Mouse (Mus musculus) forebrain, embryonic 13.5 days (tissue): ENCODE measurements around the gene Cnbd2. TPM values are rescaled to one million over a fixed set of nuclear protein-coding genes. Genes with fewer than 3 reads are reported as not detected.

Source experiments
- ATAC-seq: fragments of 200-750 bp; cut with Nextera tagmentation; 2 replicates; pipeline ENCODE4 v1.8.0; 2017
- H3K27ac ChIP-seq: fragments of 300-500 bp; sonication (generic); 2 replicates; pipeline ENCODE4 v1.5.1; 2015; ENCODE audit warnings: inconsistent platforms, mild to moderate bottlenecking, moderate library complexity
- H3K27me3 ChIP-seq: fragments of 300-500 bp; sonication (generic); 2 replicates; pipeline ENCODE4 v1.6.1; 2015; ENCODE audit warnings: mild to moderate bottlenecking, inconsistent platforms
- H3K36me3 ChIP-seq: fragments of 300-500 bp; sonication (generic); 2 replicates; pipeline ENCODE4 v1.6.1; 2015; ENCODE audit warnings: mild to moderate bottlenecking, inconsistent platforms; ENCODE audit not compliant: poor library complexity, severe bottlenecking
- H3K4me1 ChIP-seq: fragments of 300-500 bp; sonication (generic); 2 replicates; pipeline ENCODE4 v1.6.1; 2015; ENCODE audit warnings: inconsistent platforms
- H3K4me2 ChIP-seq: fragments of 300-500 bp; sonication (generic); 2 replicates; pipeline ENCODE4 v1.6.1; 2015; ENCODE audit warnings: inconsistent platforms, mild to moderate bottlenecking, moderate library complexity
- H3K4me3 ChIP-seq: fragments of 300-500 bp; sonication (generic); 2 replicates; pipeline ENCODE4 v1.5.1; 2015; ENCODE audit warnings: mild to moderate bottlenecking, inconsistent platforms
- H3K9ac ChIP-seq: fragments of 300-500 bp; sonication (generic); 2 replicates; pipeline ENCODE4 v1.6.1; 2015; ENCODE audit warnings: mild to moderate bottlenecking, inconsistent platforms
- H3K9me3 ChIP-seq: fragments of 300-500 bp; sonication (generic); replicated peaks from 2 replicates; pipeline ENCODE4 v1.6.1; 2016; ENCODE audit warnings: inconsistent platforms
- WGBS: fragments of 180-500 bp; shearing (Covaris S2); methylation state at CpG from one replicate; pipeline ENCODE4 v1.1.7; 2015; 5-methylcytosine and 5-hydroxymethylcytosine counted together
- polyA plus RNA-seq: library from polyadenylated mRNA; unstranded; fragments of >200 nt; fragmentation: Nextera tagmentation; extraction: Ambion mirVana; gene quantifications from 2 replicates; pipeline ENCODE4 v1.2.1, GENCODE M21; 2015

Gene Cnbd2
- polyA plus RNA-seq, 1 experiment from 2014 or later = 5.7 TPM

DNA sequence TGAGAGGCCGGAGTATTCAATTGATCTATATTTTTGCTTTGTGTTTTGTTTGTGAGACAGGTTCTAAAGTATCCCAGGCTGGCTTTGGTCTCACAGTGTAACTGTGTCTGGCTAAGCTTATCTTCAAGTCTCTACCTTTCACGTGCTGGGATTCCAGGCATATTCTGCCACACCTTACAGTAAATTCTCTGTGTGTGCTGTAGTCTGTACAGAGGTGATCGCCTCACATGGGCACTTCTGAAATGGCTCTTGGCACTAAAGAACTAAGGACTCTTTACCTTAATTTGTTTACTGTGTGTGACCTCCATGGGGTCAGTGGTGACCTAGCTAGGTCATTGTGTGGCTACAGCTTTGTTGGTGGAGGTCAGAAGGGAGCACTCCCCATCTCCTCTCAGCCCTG lies 15.9 kb upstream of the Cnbd2 start:
- H3K9ac ChIP-seq = no peak overlapping the region
- H3K9me3 ChIP-seq = no peaks in the 10 kb centered on the region
- H3K27me3 ChIP-seq = no peaks in the 10 kb centered on the region
- 90% methylated on average over 3 of the region's 3 CpGs for WGBS
- ATAC-seq = no peak
- peaks cover 85% of the 10 kb centered on the region for H3K36me3 ChIP-seq
- no peak overlapping the region for H3K4me3 ChIP-seq
- no peak overlapping the region for H3K27ac ChIP-seq
- no peak overlapping the region for H3K4me2 ChIP-seq
- no peaks in the 10 kb centered on the region for H3K4me1 ChIP-seq

DNA sequence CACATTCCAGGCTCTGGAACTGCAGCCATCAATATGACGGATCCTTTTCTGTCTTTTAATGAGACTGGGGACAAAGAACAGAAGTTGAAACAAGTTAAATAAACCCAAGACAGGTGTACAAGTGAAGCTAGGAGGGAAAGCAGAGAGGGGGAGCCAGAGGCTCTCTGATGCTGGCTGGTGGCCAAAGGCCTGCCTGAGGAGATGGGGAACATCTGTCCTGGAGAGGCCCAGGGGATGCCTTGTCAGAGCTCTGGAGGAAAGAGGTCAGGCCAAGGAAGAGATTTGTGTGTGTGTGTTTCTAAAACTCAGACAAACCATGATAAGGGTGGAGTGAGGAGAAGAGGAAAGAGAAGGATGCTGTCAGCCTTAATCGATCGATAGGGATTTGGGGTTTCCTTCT lies 14.4 kb upstream of the Cnbd2 start:
- no peak overlapping the region for H3K27ac ChIP-seq
- ATAC-seq = no peak
- no peaks in the 10 kb centered on the region for H3K9me3 ChIP-seq
- H3K4me2 ChIP-seq = no peak overlapping the region
- peaks cover 89% of the 10 kb centered on the region for H3K36me3 ChIP-seq
- WGBS = 91% methylated on average over 3 of the region's 3 CpGs
- no peaks in the 10 kb centered on the region for H3K27me3 ChIP-seq
- no peaks in the 10 kb centered on the region for H3K4me1 ChIP-seq
- no peak overlapping the region for H3K4me3 ChIP-seq
- H3K9ac ChIP-seq = no peak overlapping the region

DNA sequence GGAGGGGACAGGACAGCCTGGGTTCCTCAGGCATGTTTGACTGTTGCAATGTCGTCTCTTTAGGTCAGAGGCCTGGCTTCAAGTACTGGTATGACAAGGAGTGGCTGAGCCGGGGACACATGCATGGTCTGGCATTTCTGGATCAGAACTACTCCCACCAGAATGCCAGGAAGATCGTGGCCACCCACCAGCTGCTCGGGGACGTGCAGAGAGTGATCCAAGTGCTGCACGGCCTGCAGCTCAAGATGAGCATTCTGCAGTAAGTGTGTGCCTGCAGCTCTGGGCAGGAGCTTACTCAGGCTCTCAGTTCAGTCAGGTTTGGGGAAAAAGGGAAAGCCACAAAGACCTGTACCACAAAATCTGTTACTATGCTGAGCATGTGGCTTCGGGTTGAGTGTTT lies 13.6 kb upstream of the Cnbd2 start:
- no peaks in the 10 kb centered on the region for H3K27me3 ChIP-seq
- H3K4me1 ChIP-seq = no peaks in the 10 kb centered on the region
- H3K36me3 ChIP-seq = peaks cover 87% of the 10 kb centered on the region
- H3K4me3 ChIP-seq = no peak overlapping the region
- ATAC-seq = no peak
- no peaks in the 10 kb centered on the region for H3K9me3 ChIP-seq
- WGBS = 87% methylated on average over 7 of the region's 7 CpGs
- no peak overlapping the region for H3K9ac ChIP-seq
- H3K27ac ChIP-seq = no peak overlapping the region
- no peak overlapping the region for H3K4me2 ChIP-seq

DNA sequence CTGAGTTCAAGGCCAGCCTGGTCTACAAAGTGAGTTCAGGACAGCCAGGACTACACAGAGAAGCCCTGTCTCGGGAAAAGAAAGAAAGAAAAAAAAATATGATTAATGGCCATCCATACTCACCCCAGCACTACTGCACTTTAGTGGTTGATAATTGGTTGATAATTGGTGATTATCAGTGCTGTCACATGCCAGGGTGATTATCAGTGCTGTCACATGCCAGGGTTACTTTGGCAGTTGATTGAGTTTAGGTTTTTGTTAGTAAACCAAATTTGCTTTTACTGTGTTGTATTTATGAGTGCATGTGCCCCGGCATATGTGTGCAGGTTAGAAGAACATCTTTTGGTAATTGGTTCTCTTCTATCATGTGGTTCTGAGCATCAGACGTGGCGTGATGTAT lies 10.0 kb upstream of the Cnbd2 start:
- H3K4me2 ChIP-seq = no peak overlapping the region
- WGBS = 86% methylated on average over 4 of the region's 4 CpGs
- H3K4me3 ChIP-seq = no peak overlapping the region
- ATAC-seq = no peak
- H3K27ac ChIP-seq = no peak overlapping the region
- H3K9me3 ChIP-seq = no peaks in the 10 kb centered on the region
- H3K9ac ChIP-seq = no peak overlapping the region
- H3K36me3 ChIP-seq = peaks cover 74% of the 10 kb centered on the region
- no peaks in the 10 kb centered on the region for H3K4me1 ChIP-seq
- H3K27me3 ChIP-seq = no peaks in the 10 kb centered on the region

DNA sequence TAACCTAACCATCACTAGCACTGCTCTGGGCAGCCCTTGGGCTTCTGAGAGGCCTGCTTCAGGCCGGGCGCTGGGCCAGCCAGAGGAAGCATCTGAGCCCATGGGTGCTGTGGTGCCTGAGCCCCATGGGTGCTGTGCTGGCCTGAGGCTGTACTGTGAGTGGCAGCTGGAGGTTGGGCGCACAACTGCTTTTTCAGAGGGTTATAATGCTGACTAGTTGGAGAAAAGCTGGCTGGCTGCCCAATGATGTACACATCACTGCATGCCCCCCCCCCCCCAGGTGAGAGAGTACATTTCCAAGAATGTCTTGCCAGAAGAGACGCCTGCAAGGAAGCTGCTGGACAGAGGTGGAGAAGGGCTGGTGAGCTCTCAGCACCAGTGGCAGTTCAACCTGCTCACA lies 7.7 kb upstream of the Cnbd2 start:
- no peaks in the 10 kb centered on the region for H3K9me3 ChIP-seq
- H3K36me3 ChIP-seq = peaks cover 66% of the 10 kb centered on the region
- H3K27ac ChIP-seq = no peak overlapping the region
- no peak overlapping the region; the same call in 1 of the 2 replicates for H3K9ac ChIP-seq
- no peaks in the 10 kb centered on the region for H3K27me3 ChIP-seq
- ATAC-seq = no peak
- 95% methylated on average over 4 of the region's 4 CpGs for WGBS
- H3K4me1 ChIP-seq = no peaks in the 10 kb centered on the region
- no peak overlapping the region for H3K4me2 ChIP-seq
- no peak overlapping the region for H3K4me3 ChIP-seq

DNA sequence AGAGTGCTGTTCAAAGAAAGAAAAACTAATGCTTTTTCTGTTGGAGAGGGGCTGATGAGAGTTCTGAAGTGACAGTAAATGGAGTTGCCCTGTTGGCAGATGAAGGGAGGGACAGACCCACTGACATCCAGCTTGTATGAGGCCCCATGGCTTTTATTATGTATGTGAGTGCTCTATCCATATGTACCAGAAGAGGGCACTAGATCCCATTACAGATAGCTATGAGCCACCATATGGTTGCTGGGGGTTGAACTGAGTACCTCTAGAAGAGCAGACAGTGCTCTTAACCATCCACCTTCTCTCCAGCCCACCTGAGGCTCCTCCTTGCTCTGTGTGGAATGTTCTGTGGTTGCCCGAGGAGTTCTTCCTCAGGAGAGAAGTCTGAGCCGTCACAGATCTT lies 6.3 kb upstream of the Cnbd2 start:
- H3K27ac ChIP-seq = no peak overlapping the region
- H3K9me3 ChIP-seq = no peaks in the 10 kb centered on the region
- H3K4me2 ChIP-seq = no peak overlapping the region
- H3K27me3 ChIP-seq = no peaks in the 10 kb centered on the region
- WGBS = 79% methylated on average over 2 of the region's 2 CpGs
- no peak overlapping the region for H3K9ac ChIP-seq
- peak; percentile 45; the same call in 1 of the 2 replicates for ATAC-seq
- H3K4me3 ChIP-seq = no peak overlapping the region
- H3K36me3 ChIP-seq = peaks cover 56% of the 10 kb centered on the region
- no peaks in the 10 kb centered on the region for H3K4me1 ChIP-seq

DNA sequence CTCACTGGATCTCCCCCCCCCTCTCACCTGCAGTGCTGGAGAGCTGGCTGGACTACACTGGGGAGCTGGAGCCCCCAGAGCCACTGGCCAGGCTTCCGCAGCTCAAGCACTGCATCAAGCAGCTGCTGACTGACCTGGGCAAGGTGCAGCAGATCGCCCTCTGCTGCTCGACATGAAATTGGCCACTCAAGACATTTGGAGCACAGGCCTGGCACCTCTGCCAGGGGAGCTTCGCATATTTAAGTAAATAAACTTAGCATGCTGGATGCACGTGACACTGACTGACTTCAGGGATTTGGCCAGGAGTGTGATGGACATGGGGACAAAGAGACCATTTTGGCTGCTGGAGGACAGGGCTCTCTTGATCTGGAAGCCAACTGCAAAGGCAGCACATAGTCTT lies 4.8 kb upstream of the Cnbd2 start:
- 66% methylated on average over 5 of the region's 5 CpGs for WGBS
- no peaks in the 10 kb centered on the region for H3K9me3 ChIP-seq
- H3K4me3 ChIP-seq = no peak overlapping the region
- H3K9ac ChIP-seq = no peak overlapping the region
- H3K4me1 ChIP-seq = peaks cover 6% of the 10 kb centered on the region
- H3K27ac ChIP-seq = no peak overlapping the region
- H3K36me3 ChIP-seq = peaks cover 42% of the 10 kb centered on the region
- no peaks in the 10 kb centered on the region for H3K27me3 ChIP-seq
- no peak overlapping the region for H3K4me2 ChIP-seq
- ATAC-seq = no peak

DNA sequence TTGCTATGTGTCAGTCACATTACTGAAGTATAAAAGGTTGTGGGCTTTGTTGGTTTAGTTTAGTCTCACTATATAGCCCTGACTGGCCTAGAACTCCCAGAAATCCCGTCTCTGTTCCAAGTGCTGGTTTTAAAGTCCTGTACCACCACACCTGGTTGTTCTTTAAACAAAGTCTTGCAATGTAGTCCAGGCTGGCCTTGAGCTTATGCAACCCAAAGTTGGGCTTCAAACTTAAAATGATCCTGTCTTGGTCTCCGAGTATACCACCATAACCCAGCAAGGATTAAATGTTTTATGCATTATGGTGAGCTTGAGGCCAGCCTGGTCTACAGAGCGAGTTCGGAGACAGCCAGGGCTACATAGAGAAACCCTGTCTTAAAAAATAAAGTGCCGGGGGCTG lies 2.2 kb upstream of the Cnbd2 start:
- no peak overlapping the region for H3K9ac ChIP-seq
- ATAC-seq = no peak
- no peak overlapping the region for H3K4me3 ChIP-seq
- WGBS = 94% methylated on average over 5 of the region's 5 CpGs
- peaks cover 12% of the 10 kb centered on the region for H3K4me1 ChIP-seq
- peaks cover 17% of the 10 kb centered on the region for H3K36me3 ChIP-seq
- no peaks in the 10 kb centered on the region for H3K9me3 ChIP-seq
- no peaks in the 10 kb centered on the region for H3K27me3 ChIP-seq
- H3K4me2 ChIP-seq = no peak overlapping the region
- H3K27ac ChIP-seq = no peak overlapping the region

DNA sequence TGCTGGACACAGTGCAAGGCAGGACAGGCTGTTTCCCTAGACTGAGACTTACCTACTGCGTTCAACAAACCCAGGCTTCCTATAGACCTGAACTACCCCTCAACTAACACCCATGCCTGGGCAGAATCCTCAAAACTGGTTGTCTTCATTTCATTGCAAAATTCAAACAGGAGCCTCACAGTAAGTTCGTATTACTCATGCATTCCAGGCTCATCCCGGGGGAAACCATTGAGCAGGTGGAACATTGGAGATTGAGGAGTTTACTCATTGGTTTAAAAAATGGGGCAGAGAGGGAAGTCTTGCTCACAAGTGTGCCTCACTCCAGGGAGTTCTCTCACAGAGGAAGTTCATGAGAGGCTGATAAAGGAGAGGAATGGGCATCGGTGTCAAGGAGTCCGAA lies 1.6 kb upstream of the Cnbd2 start:
- H3K4me1 ChIP-seq = peaks cover 12% of the 10 kb centered on the region
- no peaks in the 10 kb centered on the region for H3K9me3 ChIP-seq
- H3K27ac ChIP-seq = no peak overlapping the region
- WGBS = 96% methylated on average over 5 of the region's 5 CpGs
- H3K36me3 ChIP-seq = peaks cover 12% of the 10 kb centered on the region
- no peak for ATAC-seq
- H3K27me3 ChIP-seq = no peaks in the 10 kb centered on the region
- H3K4me3 ChIP-seq = no peak overlapping the region
- H3K4me2 ChIP-seq = no peak overlapping the region
- no peak overlapping the region for H3K9ac ChIP-seq

- H3K27me3 ChIP-seq = no peaks in the 10 kb centered on the region
- peaks cover 12% of the 10 kb centered on the region for H3K36me3 ChIP-seq
- peak overlapping the region; percentile 89 for H3K4me2 ChIP-seq
- no peak for ATAC-seq
- no peak overlapping the region for H3K9ac ChIP-seq
- 87% methylated on average over 5 of the region's 5 CpGs for WGBS
- no peak overlapping the region; the same call in 1 of the 2 replicates for H3K27ac ChIP-seq
- H3K4me3 ChIP-seq = peak overlapping the region; percentile 88
- peaks cover 12% of the 10 kb centered on the region for H3K4me1 ChIP-seq
- H3K9me3 ChIP-seq = no peaks in the 10 kb centered on the region
Observed at GRCm38 (mm10) chr2:156310945-156311344, 1.2 kb upstream of the Cnbd2 start.

GRCm38 (mm10) chr2:156311441-156311840 lies 658 bp upstream of the Cnbd2 start:
- Histone ChIP-seq H3K9me3 (no peaks in the 10 kb centered on the region), H3K27me3 (no peaks in the 10 kb centered on the region), H3K36me3 (peaks cover 12% of the 10 kb centered on the region), H3K9ac (peak overlapping the region; percentile 96), H3K27ac (peak overlapping the region; percentile 96), H3K4me2 (peak overlapping the region; percentile 89), H3K4me1 (peaks cover 12% of the 10 kb centered on the region), H3K4me3 (peak overlapping the region; percentile 88)
- no peak for ATAC-seq
- 21% methylated on average over 8 of the region's 8 CpGs for WGBS

DNA sequence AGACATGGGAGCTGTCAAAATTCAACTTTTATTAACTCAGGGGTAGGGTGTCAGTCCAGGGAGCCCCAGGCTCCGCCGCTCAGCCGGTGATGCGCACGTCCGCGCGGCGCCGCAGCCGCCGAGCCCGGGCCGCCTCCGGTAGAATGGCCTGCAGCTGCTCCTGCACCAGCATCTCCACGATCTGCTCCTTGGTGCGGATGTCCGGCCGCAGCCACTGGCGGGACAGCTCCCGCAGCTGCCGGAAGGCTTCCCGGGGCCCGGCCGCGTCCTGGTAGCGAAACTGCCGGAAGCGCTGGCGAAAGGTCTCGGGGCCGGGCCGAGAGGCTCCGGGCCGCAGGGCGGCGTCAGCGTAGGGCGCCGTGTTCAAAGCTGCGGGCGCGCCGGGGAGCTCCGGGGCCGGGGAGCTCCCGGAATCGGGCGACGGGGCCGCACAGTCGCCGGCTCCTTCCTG lies 233 bp upstream of the Cnbd2 start:
- Histone ChIP-seq H3K9ac (peak overlapping the region; percentile 96), H3K4me3 (peak overlapping the region; percentile 88), H3K27ac (peak overlapping the region; percentile 96), H3K36me3 (peaks cover 11% of the 10 kb centered on the region), H3K4me2 (peak overlapping the region; percentile 89), H3K27me3 (no peaks in the 10 kb centered on the region), H3K9me3 (no peaks in the 10 kb centered on the region), H3K4me1 (peaks cover 12% of the 10 kb centered on the region)
- peak; percentile 36 for ATAC-seq
- under 1% methylated on average over 53 of the region's 53 CpGs for WGBS

GRCm38 (mm10) chr2:156313153-156313552 lies 1.1 kb downstream of the Cnbd2 start:
- peak overlapping the region; percentile 89 for H3K4me2 ChIP-seq
- H3K4me1 ChIP-seq = peaks cover 12% of the 10 kb centered on the region
- no peaks in the 10 kb centered on the region for H3K36me3 ChIP-seq
- no peaks in the 10 kb centered on the region for H3K27me3 ChIP-seq
- peak overlapping the region; percentile 88 for H3K4me3 ChIP-seq
- WGBS = 46% methylated on average over 3 of the region's 3 CpGs
- peak overlapping the region; percentile 96 for H3K9ac ChIP-seq
- H3K27ac ChIP-seq = 0 out of 2 replicates have a peak overlapping the region, but pooled peaks have one; percentile 96
- H3K9me3 ChIP-seq = no peaks in the 10 kb centered on the region
- ATAC-seq = no peak
